Mouse (Mus musculus) embryonic fibroblast, embryonic 13.5 days (primary cell): Measurements from ENCODE around the gene Glrx5.

Experiments used
- CTCF ChIP-seq: IDR thresholded peaks from 2 replicates; pipeline ENCODE4 v1.5.1; 2011; ENCODE audit warnings: mild to moderate bottlenecking, control low read depth, low read length, moderate library complexity, borderline replicate concordance; ENCODE audit not compliant: insufficient read depth
- POLR2A ChIP-seq: IDR thresholded peaks from 2 replicates; pipeline ENCODE4 v1.6.1; 2011; ENCODE audit warnings: low read depth, mild to moderate bottlenecking, control low read depth, low read length, moderate library complexity

- no peak for TF ChIP-seq POLR2A
- TF ChIP-seq CTCF = no peak
Observed at GRCm38 (mm10) chr12:104997641-104998293, 34.7 kb upstream of the Glrx5 start.
